Mouse (Mus musculus): ENCODE results near the gene Actg2.
"Not testable (repeated sequence)": the region's sequence is repeated elsewhere in the genome, so short reads cannot be mapped to it uniquely, and the experiment has no call there.

The Actg2 gene

GRCm38 (mm10) chr6:83536028-83536794, at the start of gene Actg2:
TSS of gene Actg2 (minus strand) at chr6:83536265.
- no peak for DNase-seq (ENCODE audit: low spot score)

GRCm38 (mm10) chr6:83585328-83585727, 49.3 kb upstream of the Actg2 start:
- not testable (repeated sequence) for DNase-seq (ENCODE audit: low spot score)

- DNase-seq (ENCODE audit: low spot score), result no peak
These were observed 47.5 kb upstream of the Actg2 start for GRCm38 (mm10) chr6:83583591-83583990.

GRCm38 (mm10) chr6:83582938-83583270, 46.8 kb upstream of the Actg2 start:
- no peak for DNase-seq (ENCODE audit: low spot score)

GRCm38 (mm10) chr6:83582135-83582937, 46.3 kb upstream of the Actg2 start:
- no peak for DNase-seq (ENCODE audit: low spot score)

GRCm38 (mm10) chr6:83577534-83577933, 41.5 kb upstream of the Actg2 start:
- no peak for DNase-seq (ENCODE audit: low spot score)

DNA sequence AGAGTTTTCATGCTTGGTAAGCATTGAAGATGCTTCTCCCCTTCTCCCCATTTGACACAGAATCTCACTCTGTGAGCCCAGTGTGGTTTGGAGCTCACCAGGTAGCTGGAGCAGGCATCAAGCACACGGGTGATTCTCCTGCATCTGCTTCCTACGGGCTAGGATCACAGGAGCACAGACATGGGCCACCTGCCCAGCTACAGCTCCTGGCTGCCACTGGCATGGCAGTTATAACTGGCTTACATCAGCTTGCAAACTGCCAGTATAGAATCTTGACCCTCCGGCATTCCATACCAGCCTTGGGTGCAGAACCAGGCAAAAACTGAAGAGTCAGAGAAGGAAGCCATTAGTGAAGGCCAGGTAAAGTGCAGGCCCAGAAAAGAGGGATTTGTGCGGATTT, 39.5 kb upstream of the Actg2 start:
- DNase-seq (ENCODE audit: low spot score), result no peak

- no peak for DNase-seq (ENCODE audit: low spot score)
These were observed 36.6 kb upstream of the Actg2 start, which contains the start of gene Stambp for GRCm38 (mm10) chr6:83572671-83573070. TSS of gene Stambp (minus strand) at chr6:83572729.

- DNase-seq (ENCODE audit: low spot score), result peak; percentile 94
These were observed 36.0 kb upstream of the Actg2 start for GRCm38 (mm10) chr6:83571840-83572667.

DNA sequence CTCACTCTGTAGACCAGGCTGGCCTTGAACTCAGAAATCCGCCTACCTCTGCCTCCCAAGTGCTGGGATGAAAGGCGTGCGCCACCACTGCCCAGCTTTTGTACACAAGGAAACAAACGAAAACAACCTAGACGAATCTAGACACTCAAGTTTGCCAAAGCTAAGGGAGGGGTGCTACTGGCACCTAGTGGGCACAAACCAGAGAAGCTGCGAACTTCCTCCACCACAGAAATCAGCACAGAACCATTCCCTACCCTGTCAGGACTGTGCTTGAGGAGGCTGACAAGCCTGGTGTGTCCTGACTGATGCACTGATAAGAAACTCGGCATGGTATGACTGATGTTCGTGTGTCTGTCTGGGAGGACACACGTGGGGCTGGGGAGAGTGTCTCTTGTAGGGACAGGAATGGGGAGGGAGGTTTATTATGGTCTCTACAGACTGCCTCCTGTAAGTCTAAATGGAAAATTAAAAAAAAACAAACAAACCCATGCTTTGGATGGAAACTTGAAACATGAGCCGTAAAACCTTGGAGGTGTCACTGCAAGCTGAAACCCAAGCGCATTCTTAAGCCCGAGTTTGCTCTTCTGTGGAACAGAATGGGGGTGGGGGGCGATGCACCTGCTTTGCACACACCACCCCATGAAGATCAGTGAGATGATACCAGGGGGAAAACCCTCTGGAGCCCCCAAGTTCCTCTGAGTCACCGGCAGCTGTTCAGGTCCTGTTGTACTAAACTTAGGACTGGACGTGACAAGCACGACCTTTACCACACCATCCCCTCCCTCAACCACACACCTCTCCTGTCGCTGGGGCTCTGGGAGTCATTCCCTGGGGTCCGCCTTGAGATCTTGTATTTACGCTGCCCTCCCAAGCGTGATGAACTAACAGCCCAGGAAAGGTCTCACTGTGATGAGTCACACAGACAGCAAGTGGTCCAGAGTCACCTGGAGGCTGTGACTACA, 33.1 kb upstream of the Actg2 start:
- DNase-seq (ENCODE audit: low spot score), result peak; percentile 32

- DNase-seq (ENCODE audit: low spot score), result no peak
These were observed 19.9 kb upstream of the Actg2 start for GRCm38 (mm10) chr6:83555972-83556371.

- DNase-seq (ENCODE audit: low spot score), result no peak
These were observed 12.3 kb upstream of the Actg2 start for GRCm38 (mm10) chr6:83548346-83548745.

- peak; percentile 37 for DNase-seq (ENCODE audit: low spot score)
These were observed 9.7 kb upstream of the Actg2 start for GRCm38 (mm10) chr6:83545778-83546177.

- DNase-seq (ENCODE audit: low spot score), result peak; percentile 31
These were observed 5.8 kb upstream of the Actg2 start for GRCm38 (mm10) chr6:83541756-83542456.

- DNase-seq (ENCODE audit: low spot score), result peak; percentile 35
These were observed 4.0 kb upstream of the Actg2 start for GRCm38 (mm10) chr6:83540017-83540416.

DNA sequence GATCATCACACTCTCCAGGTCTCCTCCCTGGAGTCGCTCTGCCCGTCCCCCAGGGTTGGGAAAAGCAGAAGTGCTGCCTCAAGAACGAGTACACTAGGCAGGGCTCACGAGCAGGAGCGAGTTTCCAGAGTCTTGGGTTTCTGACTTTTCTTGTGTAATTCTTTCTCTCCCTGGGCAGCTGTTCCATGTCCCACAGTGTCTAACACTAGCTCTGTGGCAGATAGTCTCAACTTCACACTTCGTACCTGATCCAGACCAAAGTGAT, 662 bp upstream of the Actg2 start:
- DNase-seq (ENCODE audit: low spot score), result no peak

DNA sequence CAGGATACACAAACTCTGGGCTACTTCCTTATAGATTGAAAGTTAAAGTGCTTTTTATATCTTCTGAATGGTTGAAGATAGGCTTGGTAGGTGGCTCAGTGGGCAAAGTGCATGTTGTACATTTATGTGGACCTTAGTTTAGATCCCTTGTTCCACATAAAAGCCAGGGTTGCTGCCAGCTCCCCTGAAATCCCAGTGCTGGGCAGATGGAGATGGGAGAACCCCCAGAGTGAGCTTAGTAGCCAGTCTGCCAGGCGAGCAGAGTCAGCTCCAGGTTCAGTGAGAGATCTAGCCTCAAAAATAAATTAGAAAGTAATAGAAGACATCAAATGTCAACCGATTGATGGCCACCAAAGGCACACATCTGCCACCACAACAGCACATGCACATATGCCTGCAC, 3.5 kb downstream of the Actg2 start:
- DNase-seq (ENCODE audit: low spot score), result no peak

- no peak for DNase-seq (ENCODE audit: low spot score)
These were observed 12.9 kb downstream of the Actg2 start for GRCm38 (mm10) chr6:83523194-83523593.

- no peak for DNase-seq (ENCODE audit: low spot score)
These were observed 14.3 kb downstream of the Actg2 start for GRCm38 (mm10) chr6:83521784-83522183.

GRCm38 (mm10) chr6:83518637-83519036, 17.4 kb downstream of the Actg2 start:
- no peak for DNase-seq (ENCODE audit: low spot score)

GRCm38 (mm10) chr6:83515172-83515571, 20.9 kb downstream of the Actg2 start:
- DNase-seq (ENCODE audit: low spot score), result no peak

All from layer of hippocampus, adult 11-12 months (tissue).